Mouse (Mus musculus): ENCODE measurements around the gene Vwa8.

DNA sequence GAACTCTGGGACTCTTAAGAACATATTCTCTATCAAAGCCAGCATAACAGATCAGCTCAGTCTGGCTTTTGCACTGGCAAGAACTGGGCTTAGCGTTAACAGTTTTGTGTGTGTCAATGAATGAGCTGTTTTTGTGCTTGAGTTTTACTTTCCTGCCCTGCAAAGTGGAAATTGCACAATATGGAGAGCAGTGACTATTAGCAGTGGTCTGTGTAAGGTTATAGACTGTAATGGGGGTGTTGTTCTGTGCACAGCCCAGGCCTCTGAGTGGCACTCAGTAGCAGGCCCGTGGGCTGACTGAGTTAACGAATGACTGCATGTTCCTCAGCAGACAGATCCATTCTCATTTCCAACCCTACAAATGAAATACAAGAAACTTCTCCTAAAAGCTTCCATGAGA is 287.7 kb downstream of the Vwa8 start:
- TF ChIP-seq EP300 (optimal IDR thresholded peaks at IDR 0.05) (no peak), CTCF (IDR thresholded peaks at IDR 0.05; ENCODE audit: low read depth) (no peak)

Data from stomach, postnatal 0 days (tissue).